Mouse (Mus musculus) embryonic facial prominence, embryonic 10.5 days (tissue): ENCODE data around the gene Cnih3. TPM values are rescaled to one million over a fixed set of nuclear protein-coding genes. Genes with fewer than 3 reads are reported as not detected.
A peak's percentile ranks its signal among the peaks of the same experiment; 100 is the strongest.

Source experiments
- DNase-seq: peaks from one replicate; pipeline ENCODE4 v3.0.0-alpha.2; 2017; ENCODE audit warnings: low spot score
- H3K27ac ChIP-seq: fragments of 300-500 bp; sonication (generic); replicated peaks from 2 replicates; pipeline ENCODE4 v1.5.1; 2016; ENCODE audit warnings: mild to moderate bottlenecking
- H3K27me3 ChIP-seq: fragments of 300-500 bp; sonication (generic); replicated peaks from 2 replicates; pipeline ENCODE4 v1.6.1; 2016; ENCODE audit warnings: low read depth, mild to moderate bottlenecking; ENCODE audit not compliant: poor library complexity, severe bottlenecking
- H3K36me3 ChIP-seq: fragments of 300-500 bp; sonication (generic); replicated peaks from 2 replicates; pipeline ENCODE4 v1.6.1; 2016; ENCODE audit warnings: mild to moderate bottlenecking, moderate library complexity
- H3K4me1 ChIP-seq: fragments of 300-500 bp; sonication (generic); 2 replicates; pipeline ENCODE4 v1.6.1; 2016
- H3K4me3 ChIP-seq: fragments of 300-500 bp; sonication (generic); 2 replicates; pipeline ENCODE4 v1.5.1; 2016; ENCODE audit warnings: mild to moderate bottlenecking, moderate library complexity
- H3K9me3 ChIP-seq: fragments of 300-500 bp; sonication (generic); 2 replicates; pipeline ENCODE4 v1.6.1; 2016; ENCODE audit warnings: mild to moderate bottlenecking
- WGBS: fragments of 180-500 bp; shearing (Covaris S2); methylation state at CpG from one replicate; pipeline ENCODE4 v1.1.7; 2016; 5-methylcytosine and 5-hydroxymethylcytosine counted together
- polyA plus RNA-seq: library from polyadenylated mRNA; unstranded; fragments of >200 nt; fragmentation: Nextera tagmentation; extraction: Ambion mirVana; gene quantifications from 2 replicates; pipeline ENCODE4 v1.2.1, GENCODE M21; 2016

The Cnih3 gene
- 0.24 and 0.57 TPM in 2 replicates for polyA plus RNA-seq

DNA sequence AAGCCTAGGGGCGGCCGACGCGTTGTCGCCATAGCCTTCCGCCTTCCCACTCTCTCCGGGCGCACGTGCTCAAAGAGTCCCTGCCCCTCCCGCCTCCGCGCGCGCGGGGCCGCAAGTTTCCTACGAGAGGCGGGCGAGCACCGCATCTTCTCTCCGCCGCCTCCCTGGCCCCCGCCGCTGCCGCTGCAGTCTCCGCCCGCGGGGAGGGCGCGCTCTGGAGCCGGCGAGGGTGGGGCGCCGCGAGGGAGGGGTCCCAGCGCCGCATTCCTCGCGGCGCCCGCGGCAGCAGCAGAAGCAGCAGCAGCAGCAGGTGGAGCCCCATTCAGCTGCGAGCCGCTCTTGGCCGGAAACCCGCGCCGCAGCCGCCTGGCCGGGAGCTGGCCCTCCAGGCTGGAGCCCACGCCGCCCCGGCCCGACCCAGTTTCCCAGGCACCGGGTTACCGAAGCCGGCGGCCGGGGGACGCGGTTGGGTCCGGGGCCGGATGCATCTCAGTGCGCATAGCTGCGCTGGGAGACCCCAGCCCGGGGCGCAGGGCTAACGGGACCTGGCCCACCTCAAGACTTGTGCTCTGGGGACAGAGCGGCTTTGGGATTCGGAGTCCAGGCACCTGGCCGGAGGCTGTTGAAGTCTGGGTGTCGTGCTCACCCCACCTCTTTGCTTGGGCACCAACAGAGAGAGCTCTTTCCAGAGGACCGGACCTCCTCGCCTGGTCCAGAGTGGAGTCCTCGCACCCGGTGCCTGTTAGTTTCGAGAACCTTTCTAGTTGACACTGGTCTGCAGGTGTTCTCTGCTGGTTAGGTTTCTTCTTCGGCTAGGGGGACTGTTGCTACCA is at the start of gene Cnih3:
Cnih3 (plus strand) TSS at position 262 of the 833 bp plus-strand sequence.
- Histone ChIP-seq H3K27ac (peak within 1 kb of the TSS; percentile 85), H3K27me3 (peaks cover 72% of the 10 kb centered on the region), H3K36me3 (no peaks in the 10 kb centered on the region), H3K4me1 (peaks cover 24% of the 10 kb centered on the region), H3K4me3 (peak within 1 kb of the TSS; percentile 71), H3K9me3 (no peaks in the 10 kb centered on the region)
- peak; percentile 79 for DNase-seq
- WGBS, result under 1% methylated on average over 78 of the region's 78 CpGs

DNA sequence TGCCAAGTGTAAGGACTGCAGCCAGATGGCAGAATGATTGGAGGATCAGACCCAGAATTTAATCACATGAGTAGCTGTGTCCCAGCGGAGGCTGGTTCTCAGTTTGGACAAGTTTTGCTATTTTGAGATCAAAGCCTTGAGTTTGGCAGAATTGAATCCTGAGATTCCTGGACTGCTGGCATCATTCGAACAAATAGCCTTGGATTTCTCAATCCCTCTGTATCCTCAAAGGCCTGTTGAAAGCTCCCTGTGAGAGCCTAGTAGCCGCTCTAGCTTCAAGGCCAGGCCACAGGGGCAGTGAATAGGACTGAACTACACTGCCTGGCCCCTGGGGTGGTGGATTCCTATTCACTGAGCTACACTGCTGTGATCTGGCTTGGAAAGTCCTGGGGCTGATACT is 44.4 kb upstream of the Cnih3 start:
- 82% methylated on average over 3 of the region's 3 CpGs for WGBS
- no peak overlapping the region for H3K4me3 ChIP-seq
- DNase-seq, result no peak
- H3K36me3 ChIP-seq, result no peaks in the 10 kb centered on the region
- H3K9me3 ChIP-seq, result no peaks in the 10 kb centered on the region
- no peaks in the 10 kb centered on the region for H3K27me3 ChIP-seq
- no peaks in the 10 kb centered on the region for H3K4me1 ChIP-seq
- no peak overlapping the region for H3K27ac ChIP-seq

DNA sequence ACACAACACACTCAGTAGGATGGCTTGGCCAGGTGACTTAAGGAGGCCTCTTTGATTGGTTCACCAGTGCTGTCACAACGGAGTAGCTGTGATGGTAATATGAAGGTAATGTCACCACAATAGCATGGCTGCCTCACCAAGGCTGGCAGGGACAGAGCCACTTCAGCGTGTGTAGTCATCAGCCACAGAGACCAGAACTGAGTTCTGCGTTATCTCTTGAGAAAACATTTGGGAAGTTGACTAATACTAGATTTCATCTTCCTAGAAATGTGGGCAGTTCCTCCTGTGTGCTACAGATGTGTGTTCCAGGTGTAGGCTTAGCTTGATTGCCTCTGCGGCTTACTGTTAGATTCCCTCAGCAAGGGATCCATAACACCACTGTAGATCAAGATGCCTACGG is 41.7 kb upstream of the Cnih3 start:
- Histone ChIP-seq H3K4me3 (no peak overlapping the region), H3K36me3 (no peaks in the 10 kb centered on the region), H3K4me1 (no peaks in the 10 kb centered on the region), H3K27me3 (no peaks in the 10 kb centered on the region), H3K27ac (no peak overlapping the region), H3K9me3 (no peaks in the 10 kb centered on the region)
- DNase-seq, result no peak
- 91% methylated on average over 5 of the region's 5 CpGs for WGBS

DNA sequence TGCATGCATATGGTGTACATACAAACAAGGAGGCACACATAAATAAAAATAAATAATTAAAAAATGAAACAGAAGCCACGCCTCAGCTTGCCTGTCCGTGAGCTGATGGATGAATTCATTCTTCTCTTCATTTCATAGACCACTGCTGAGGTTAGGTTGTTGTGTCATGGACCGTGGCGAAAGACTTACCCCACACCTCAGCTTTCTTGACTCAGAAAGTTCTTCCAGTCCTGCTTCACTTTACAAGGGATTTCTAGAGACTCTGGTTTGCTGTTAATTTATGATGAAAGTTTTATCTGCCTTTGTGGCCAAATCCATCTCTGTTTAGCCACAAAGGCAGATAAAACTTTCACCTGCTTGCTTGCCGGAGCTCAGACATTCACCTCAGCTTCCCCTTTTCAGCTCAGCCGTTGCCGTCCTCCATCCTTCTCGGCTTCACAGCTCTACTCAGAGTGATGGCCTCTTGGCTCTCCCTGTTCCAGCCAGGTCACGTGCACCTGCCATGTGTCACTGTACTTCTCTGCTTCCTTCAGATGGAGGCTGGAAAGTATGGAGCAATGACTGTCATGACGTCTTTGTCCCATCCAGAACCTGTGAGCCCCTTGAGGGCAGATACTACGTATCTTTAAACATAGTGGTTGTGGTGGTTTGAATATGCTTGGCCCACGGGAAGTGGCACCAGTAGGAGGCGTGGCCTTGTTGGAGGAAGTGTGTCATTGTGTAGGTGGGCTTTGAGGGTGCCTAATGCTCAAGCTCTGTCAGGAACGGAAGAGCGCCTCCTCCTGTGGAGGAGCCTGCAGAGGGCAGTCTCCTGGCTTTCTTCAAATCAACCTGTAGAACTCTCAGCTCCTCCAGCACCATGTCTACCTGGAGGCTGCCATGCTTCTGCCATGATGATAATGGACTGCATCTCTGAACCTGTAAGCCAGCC is 40.0 kb upstream of the Cnih3 start:
- H3K27ac ChIP-seq, result no peak overlapping the region
- no peaks in the 10 kb centered on the region for H3K36me3 ChIP-seq
- H3K4me1 ChIP-seq, result no peaks in the 10 kb centered on the region
- no peaks in the 10 kb centered on the region for H3K27me3 ChIP-seq
- no peak overlapping the region for H3K4me3 ChIP-seq
- H3K9me3 ChIP-seq, result no peaks in the 10 kb centered on the region
- WGBS, result 90% methylated on average over 15 of the region's 15 CpGs
- DNase-seq, result no peak

DNA sequence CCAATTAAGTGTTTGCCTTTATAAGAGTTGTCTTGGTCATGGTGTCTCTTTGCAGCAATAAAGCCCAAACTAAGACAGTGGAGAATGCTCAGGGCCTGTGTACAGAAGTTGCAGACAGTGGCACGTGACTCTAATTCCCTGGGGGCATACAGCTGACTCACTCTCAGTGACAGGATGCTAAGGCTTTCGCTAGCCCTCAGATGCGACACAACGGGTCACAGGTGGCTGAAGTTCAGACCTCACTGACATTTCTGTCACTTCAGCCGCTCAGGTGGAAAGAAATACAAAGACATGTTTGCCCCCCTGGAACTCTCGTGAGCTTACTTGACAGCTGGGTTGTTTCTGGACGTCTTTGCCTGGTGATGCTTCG is 39.4 kb upstream of the Cnih3 start:
- no peak overlapping the region for H3K4me3 ChIP-seq
- no peaks in the 10 kb centered on the region for H3K4me1 ChIP-seq
- H3K27ac ChIP-seq, result no peak overlapping the region
- no peaks in the 10 kb centered on the region for H3K9me3 ChIP-seq
- H3K36me3 ChIP-seq, result no peaks in the 10 kb centered on the region
- DNase-seq, result no peak
- H3K27me3 ChIP-seq, result no peaks in the 10 kb centered on the region
- WGBS, result 78% methylated on average over 8 of the region's 8 CpGs

DNA sequence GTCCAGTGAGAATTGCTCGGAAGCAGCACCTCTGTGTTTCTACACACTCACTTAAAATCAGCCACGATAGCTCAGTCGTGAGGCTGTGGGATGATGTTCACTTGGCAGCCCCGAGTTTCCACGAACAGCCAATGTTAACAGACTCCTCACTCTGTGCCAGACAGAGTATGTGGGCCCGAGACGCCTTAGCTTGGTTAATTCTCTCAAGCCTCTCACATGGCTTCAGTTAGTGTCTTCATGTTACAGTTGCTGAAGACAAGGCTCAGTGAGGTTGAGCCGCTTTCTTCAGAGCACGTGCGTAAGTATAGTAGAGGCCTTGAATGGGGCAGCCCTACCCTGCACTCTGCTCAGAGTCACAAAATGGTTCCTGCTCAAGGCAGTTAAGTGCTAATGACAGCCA is 38.1 kb upstream of the Cnih3 start:
- H3K27me3 ChIP-seq, result no peaks in the 10 kb centered on the region
- 86% methylated on average over 10 of the region's 10 CpGs for WGBS
- no peaks in the 10 kb centered on the region for H3K9me3 ChIP-seq
- no peak for DNase-seq
- no peaks in the 10 kb centered on the region for H3K36me3 ChIP-seq
- no peaks in the 10 kb centered on the region for H3K4me1 ChIP-seq
- no peak overlapping the region for H3K27ac ChIP-seq
- no peak overlapping the region for H3K4me3 ChIP-seq

DNA sequence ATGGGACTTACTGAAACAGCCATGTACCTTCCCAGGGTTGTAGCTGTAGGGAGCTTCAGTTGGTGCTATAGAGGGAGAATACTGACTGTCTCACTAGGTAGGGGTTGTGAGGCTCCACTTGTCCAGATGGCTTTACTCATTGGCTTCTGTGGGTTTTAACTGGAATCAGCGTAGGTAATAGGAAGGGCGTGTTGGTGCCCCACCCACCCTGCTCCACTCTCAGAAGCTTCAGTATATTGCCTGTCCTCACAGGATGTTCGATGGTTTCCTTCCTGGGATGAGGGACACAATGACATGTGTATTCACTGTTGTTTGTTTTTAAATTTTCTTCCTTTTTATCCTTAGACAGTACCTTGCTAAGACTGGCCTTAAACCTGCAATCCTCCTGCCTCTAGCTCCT is 37.1 kb upstream of the Cnih3 start:
- H3K27me3 ChIP-seq, result no peaks in the 10 kb centered on the region
- no peak for DNase-seq
- H3K4me3 ChIP-seq, result no peak overlapping the region
- H3K36me3 ChIP-seq, result no peaks in the 10 kb centered on the region
- H3K27ac ChIP-seq, result no peak overlapping the region
- no peaks in the 10 kb centered on the region for H3K4me1 ChIP-seq
- WGBS, result 82% methylated on average over 3 of the region's 3 CpGs
- no peaks in the 10 kb centered on the region for H3K9me3 ChIP-seq

DNA sequence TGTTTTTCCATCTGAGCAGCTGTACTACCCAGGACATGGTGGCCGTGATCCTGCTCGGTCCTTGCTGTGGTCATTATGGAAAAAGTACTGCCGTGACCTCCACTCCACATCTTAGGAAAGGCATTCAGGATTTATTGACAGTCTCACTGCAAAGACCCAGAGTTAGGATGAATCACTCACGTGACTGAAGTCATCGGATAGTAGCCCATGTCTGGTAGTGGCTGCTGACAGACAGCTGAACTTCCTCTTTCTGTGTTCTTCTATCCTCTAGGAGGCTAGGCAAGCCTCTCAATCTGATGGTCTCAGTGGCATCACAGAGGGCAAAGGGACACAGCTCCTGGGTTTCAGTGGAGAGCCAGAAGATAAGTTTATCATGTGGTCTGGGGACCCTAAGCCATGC is 35.9 kb upstream of the Cnih3 start:
- H3K4me1 ChIP-seq, result no peaks in the 10 kb centered on the region
- H3K27ac ChIP-seq, result no peak overlapping the region
- WGBS, result 89% methylated on average over 5 of the region's 5 CpGs

DNA sequence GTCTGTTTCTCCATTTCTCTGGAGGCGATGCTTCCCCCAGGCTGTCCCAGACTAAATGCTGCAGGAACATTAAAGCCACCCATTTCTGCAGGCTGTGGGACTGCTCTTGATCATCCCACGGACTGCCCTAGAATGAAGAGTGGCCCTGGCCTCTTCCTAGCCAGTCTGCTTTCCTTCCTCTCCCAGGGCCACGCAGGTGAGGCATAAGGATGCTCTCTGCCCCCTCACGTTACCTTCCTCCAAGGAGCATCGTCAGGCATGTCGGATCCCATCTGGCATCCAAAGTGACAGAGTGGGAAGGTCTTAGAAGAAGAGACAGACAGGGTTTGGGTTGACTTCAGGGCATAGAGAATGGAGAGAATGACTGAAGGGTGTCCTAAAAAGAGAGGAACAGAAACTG is 33.0 kb upstream of the Cnih3 start:
- Histone ChIP-seq H3K4me3 (no peak overlapping the region), H3K4me1 (no peaks in the 10 kb centered on the region), H3K27ac (no peak overlapping the region), H3K36me3 (no peaks in the 10 kb centered on the region), H3K27me3 (no peaks in the 10 kb centered on the region), H3K9me3 (no peaks in the 10 kb centered on the region)
- no peak for DNase-seq
- WGBS, result 82% methylated on average over 6 of the region's 6 CpGs

More for the DNA sequence above, 35.9 kb upstream of the Cnih3 start:
- DNase-seq, result no peak
- Histone ChIP-seq H3K36me3 (no peaks in the 10 kb centered on the region), H3K9me3 (no peaks in the 10 kb centered on the region), H3K27me3 (no peaks in the 10 kb centered on the region), H3K4me3 (no peak overlapping the region)

DNA sequence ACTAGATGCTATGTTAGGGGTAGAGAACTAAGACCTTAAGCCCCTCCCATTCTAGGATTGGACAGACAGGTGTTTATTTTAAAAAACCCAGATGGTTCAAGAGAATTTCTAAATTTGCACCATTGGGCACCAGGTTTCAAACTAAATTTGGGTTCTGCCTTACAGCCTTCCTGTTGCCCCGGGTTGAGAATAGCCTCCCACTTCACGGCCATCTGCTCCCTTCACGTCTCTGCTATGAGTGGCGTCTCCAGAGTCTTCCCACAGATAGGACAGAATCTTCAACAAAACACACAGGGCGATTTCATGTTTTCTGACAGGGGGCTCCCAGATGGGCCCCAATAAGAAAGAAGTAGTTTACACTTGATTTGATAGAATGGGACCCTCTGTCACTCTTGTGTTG is 31.3 kb upstream of the Cnih3 start:
- no peak for DNase-seq
- Histone ChIP-seq H3K9me3 (no peaks in the 10 kb centered on the region), H3K36me3 (no peaks in the 10 kb centered on the region), H3K4me1 (no peaks in the 10 kb centered on the region), H3K27me3 (no peaks in the 10 kb centered on the region), H3K4me3 (no peak overlapping the region), H3K27ac (no peak overlapping the region)
- WGBS, result 92% methylated on average over 5 of the region's 5 CpGs

DNA sequence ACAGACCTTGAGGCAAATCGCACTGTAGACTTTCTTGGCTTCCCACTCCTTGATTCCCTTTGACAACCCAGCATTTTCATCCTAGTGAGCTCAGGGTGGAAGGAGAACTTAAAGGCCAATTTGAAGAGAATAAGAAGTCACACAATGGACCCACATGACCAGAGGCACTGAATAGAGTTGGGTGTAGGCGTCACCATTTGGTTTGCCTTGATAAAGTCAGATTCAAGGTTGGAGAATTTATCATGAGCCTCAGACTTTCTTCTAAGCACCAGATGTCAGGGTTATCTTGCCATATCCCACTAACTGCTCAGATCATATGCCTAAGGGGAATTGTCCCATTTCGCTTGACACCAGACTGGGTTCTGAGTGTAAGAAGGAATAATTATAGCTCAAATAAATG is 29.3 kb upstream of the Cnih3 start:
- no peak overlapping the region for H3K27ac ChIP-seq
- no peaks in the 10 kb centered on the region for H3K36me3 ChIP-seq
- DNase-seq, result no peak
- no peaks in the 10 kb centered on the region for H3K27me3 ChIP-seq
- WGBS, result 86% methylated on average over 3 of the region's 3 CpGs
- no peaks in the 10 kb centered on the region for H3K9me3 ChIP-seq
- no peak overlapping the region for H3K4me3 ChIP-seq
- H3K4me1 ChIP-seq, result no peaks in the 10 kb centered on the region

DNA sequence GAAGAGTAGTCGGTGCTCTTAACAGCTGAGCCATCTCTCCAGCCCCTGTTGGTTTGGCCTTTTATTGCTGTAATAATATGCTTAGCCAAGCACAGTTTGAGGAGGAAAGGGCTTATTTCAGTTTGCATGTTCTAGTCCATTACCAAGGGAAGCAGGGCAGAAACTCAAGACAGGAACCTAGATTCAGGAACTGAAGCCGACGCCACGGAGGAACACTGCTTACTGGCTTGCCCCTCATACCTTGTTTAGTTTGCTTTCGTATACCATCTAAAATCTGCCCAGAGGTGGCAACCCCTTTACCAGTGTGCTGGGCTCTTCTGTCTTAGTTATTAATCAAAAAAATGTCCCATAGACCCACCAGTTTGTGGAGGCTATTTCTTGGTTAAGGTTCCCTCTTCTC is 25.3 kb upstream of the Cnih3 start:
- Histone ChIP-seq H3K4me1 (no peaks in the 10 kb centered on the region), H3K4me3 (no peak overlapping the region), H3K27ac (no peak overlapping the region), H3K36me3 (no peaks in the 10 kb centered on the region), H3K9me3 (no peaks in the 10 kb centered on the region), H3K27me3 (no peaks in the 10 kb centered on the region)
- WGBS, result 93% methylated on average over 5 of the region's 5 CpGs
- DNase-seq, result no peak
